Mouse (Mus musculus) adrenal gland, postnatal 25 days (tissue): ENCODE data around the gene Wfs1. TPM values are rescaled to one million over a fixed set of nuclear protein-coding genes. Genes with fewer than 3 reads are reported as not detected.
"Not testable (repeated sequence)": the region's sequence is repeated elsewhere in the genome, so short reads cannot be mapped to it uniquely, and the experiment has no call there.

ENCODE experiments used
- DNase-seq: peaks from one replicate; pipeline ENCODE4 v3.0.0; 2021; ENCODE audit warnings: mixed read lengths
- total RNA-seq: library from RNA; stranded (reverse); gene quantifications from 2 replicates; pipeline ENCODE4 v1.2.3, GENCODE M21; 2021

Gene Wfs1
- total RNA-seq, 1 experiment from 2014 or later, result 49.0 TPM

DNA sequence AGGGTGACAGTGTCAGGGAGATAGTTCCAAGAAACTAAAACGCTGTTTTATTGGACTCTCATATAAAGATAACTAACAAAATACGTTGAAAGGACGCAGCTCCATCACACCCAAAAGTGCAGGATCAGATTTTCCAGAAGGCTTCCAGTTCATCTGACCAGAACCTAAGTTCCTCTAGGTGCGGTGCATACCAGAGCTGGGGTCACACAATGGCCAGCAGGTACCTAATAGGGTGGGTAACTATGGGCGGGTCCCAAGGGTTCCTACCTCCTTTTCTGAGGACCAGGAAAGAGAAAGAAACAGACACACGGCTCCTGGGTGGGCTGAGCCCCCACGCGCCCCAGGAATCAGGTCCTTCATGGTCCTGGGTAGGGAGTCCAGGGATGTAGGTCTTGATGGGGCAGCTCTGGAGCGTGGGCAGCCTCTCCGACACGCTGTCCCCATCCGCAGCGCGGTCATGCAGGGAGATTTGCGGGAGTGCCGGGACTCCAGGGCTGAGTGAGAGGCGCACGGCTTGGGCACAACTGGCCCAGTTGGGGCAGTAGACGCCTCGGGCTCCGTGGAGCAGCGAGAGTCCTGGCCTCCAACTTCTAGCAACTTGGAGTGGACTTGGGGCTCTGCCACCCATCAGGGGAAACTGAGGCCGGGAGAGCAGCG, 753 bp downstream of the Wfs1 start:
- DNase-seq, result peak; percentile 33

DNA sequence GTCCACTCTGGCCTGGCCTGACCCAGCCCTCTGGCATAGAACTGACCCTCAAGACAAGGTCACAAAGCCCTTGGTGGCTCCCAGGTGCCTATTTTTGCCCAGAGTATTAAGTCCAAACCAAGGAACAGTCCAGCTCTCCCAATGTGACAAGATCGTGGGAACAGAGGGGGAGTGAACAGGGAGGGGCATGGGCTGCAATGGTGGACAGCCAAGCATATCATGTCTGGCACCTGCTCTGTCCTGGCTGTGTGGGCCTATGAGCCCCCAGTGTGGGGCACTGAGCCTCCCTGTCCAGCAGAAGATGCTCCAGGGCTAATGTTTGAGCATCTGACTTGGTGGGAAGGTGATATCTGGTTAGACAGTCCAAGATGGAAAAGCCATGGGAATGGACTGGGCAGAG, 2.4 kb downstream of the Wfs1 start:
- DNase-seq, result no peak

DNA sequence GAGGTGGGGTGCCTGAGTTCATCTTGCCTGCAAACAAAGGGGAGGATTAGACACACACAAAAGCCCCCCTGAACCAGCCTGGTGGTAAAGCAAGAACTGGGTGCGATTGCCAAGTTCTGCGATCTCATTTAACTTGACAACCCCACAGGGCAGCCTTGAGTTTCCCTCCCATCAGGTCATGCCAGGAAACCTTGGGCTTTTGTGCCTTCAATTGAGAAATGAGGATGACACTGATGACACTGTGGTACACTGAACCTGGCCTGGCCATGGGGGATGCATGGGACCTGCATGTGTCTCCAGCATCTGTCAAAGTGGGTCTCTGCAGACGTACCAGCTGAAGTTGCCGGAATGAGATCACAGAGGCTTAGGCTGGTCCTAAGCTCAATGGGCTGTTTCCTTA, 6.7 kb downstream of the Wfs1 start:
- no peak for DNase-seq

DNA sequence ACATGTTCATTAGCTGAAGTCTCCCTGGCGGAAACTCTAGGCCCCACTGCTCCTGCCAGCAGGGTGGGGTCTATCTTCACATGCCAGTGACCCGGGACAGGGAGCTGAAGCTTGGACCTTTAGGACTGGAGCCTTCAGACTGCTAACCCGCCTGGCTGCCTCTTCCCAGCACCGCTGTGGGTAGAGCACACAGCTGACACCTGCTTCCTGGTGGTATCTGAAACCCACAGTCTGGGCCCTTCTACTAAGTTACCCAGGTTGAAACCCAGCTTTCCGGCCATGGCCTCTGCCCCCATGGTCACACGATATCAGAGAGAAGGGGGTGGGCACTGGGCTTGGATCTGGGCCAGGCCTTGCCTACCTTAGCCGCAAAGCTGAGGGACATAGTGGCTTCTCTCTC, 9.4 kb downstream of the Wfs1 start:
- DNase-seq, result no peak

DNA sequence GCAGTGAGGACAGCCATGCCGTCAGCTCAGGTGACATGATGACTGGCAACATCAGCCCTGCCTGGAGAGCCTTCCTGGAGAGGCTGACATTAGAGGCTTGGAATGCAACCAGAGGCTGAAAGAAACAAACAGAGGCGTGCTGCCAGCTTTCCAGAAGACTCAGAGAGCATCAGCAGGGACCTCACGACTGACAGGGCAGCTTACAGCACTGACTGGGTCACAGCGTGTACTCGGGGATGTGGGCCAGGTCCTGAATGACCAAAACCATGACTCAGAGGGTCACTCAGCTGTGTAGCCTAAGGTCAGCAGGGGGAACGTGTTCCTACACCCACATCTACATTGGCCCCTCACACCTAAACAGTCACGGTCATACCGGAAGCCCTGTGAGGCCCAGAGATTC, 10.0 kb downstream of the Wfs1 start:
- DNase-seq, result no peak

DNA sequence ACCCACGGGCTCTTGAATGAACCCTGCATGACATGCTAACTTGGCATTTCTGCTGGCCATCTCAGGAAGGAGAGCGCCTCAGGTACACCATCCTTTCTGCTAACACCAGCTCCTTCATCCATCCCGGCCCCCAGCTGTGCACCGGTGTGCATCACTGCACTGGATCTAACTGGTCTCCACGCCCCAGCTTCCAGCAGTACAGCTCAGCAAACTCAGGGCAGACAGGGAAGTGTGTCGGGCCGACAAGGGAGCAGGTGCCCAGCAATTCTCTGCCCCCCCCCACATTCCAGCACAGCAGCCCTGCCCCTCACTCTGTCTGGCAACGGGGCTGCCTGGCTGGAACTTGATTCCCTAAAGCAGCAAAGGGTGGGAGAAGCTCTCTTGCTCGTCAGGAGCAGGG, 11.2 kb downstream of the Wfs1 start:
- no peak for DNase-seq

DNA sequence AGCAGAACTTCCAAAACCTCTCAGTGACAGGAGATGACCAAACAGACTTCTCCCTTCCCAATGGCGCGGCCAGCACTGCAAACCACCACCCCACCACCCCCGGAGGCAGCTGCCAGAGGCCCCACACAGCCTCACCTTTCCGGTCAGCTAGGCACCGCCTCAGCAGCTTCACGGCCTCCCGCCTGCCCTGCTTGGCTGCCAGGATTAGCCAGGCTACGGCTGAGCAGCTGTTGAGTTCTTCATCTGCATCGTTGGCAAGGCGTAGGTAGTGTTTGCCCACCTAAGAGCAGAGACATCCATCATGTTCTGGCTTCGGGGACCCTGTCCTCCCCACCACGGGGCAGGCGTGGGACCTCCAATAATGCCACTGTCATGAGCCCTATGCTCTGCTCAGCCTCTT, 13.7 kb downstream of the Wfs1 start:
- no peak for DNase-seq

DNA sequence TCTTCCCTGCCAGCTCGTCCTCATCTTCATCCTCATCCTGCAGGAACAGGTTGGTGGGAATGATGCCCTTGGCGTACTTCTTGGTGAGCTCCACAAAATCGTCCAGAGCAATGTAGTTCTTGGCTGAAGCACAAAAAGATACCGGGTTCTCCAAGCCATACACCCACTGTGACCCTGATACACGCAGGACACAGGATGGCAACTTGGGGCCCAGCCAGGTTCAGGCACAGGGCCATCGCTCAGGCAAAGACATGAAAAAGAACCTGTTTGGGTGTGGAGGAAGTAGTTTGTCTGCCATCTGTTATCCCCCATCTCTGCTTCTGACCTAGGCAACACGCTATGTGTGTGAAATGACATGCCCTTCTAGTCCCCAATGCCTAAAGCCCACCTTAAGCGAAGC, 17.4 kb downstream of the Wfs1 start:
- no peak for DNase-seq

DNA sequence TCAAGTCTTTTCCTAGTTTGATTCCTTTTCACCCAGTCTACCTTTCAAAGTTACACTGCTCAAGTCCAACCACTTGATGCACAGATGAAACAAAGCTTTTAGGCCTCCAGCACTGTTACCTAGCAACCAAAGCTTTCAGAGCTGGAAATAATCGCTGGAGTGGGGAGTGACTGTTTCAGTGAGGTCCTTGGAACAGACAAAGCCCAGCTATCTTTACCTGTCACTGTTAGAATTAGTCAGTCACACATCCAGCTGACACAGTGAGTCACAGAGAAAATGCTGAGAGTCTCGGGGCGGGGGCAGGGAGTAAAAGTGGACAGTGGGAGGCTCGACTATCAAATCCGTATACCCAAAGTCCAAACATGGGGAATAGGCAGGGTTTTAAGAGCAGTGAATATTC, 28.5 kb downstream of the Wfs1 start:
- no peak for DNase-seq

DNA sequence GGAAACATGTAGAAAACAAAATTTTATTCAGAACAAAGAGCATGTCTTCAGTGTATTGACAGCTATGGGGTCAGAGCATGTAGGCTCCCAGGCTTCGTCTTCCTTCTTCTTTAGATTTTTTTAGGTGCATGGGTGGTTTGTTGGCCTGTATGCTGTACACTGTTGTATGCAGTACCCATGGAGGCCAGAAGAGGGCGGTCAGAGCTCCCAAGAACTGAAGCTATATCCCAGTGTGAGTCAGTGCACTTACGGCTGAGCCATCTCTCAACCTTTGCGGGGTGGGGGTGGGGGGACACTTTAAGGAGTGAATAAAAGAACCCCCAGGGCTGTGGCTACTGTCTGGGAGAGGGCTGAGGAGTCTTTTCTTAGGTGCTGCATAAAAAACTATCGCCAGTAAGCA, 30.2 kb downstream of the Wfs1 start:
- peak; percentile 74 for DNase-seq

DNA sequence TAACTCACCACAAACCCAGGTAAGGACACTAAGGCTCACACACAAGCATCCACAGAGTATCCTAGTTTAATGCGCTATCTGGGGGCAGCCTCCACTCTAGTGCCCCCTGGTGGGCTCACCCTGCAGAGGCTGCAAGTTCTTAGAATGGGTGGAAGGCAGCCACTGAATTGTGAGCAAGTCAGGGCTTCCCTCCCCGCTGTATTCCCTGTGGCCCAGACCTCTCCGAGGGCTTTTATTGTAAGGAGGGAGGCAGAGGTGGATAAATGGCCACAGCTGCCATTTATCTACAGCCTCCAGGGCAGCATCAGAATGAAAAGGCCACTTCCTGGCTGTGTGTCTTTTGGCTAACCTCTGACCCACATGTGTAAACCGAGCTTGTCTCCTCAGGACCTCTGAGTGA, 33.6 kb downstream of the Wfs1 start:
- DNase-seq, result peak; percentile 56

DNA sequence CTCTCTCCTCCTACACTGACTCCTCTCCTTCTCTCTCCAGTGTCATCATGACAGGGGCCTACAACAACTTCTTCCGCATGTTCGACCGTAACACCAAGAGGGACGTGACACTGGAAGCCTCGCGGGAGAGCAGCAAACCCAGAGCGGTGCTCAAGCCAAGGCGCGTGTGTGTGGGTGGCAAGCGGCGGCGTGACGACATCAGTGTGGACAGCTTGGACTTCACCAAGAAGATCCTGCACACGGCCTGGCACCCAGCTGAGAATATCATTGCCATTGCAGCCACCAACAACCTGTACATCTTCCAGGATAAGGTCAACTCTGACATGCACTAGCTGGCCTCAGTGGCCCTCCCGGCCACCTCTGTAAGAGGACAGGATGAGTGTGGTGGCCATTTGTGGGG, 36.7 kb downstream of the Wfs1 start:
- DNase-seq, result no peak

DNA sequence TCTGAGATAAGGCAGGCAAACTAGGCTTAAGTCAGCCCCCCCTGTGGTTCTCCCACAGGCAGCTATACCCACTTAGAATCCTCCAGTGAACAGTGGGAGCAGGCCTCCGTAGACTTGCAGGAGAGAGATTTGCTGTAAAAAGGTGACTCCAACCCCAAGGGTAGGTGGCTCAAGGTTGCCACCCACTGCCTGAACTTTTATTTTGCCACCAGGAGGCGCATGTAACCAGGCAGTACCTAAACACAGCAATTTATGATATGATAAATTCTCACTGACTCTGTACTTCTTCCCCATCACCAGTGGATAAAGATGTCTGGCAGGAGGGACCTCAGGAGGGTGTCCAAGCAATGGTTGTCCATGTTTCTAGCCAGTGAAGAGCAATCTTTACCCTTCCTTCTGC, 38.1 kb downstream of the Wfs1 start:
- no peak for DNase-seq

DNA sequence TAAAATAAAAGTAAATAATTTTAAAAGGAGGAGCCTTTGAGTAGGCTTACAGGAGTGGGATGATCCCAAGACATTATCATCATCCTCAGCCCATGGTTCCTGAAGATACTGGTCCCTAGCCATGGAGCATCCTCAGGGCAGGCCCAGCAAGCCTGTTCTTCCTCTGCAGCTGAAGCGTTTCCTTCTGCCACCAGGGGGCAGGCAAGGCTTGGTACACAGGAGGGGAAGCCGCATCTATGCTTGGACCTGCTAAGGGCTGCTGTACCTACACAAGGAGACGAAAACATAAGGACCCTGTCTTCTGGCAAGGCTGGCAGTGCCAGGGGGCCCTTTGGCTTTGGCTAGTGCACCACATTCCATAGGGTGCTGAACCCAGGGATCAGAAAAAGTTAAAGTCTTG, 40.2 kb downstream of the Wfs1 start:
- peak; percentile 84 for DNase-seq

DNA sequence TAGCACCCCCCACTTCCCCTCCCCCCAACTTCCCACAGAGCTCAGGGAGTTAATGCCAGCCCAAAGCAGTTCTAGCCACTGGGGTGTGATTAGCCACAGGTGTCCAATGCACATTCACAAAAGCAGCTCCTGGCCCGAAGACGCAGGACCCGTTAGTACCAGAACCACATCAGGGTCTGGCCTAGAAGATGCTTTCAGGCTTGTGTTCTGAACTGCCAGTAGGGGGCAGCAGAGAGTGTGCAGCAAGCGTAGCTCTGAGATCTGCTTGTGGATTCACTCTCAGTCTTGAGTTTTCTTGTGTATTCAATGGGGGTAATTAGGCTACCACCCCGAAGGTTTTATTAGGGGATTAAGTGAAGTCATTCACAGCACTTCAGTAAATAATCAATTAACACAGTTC, 42.6 kb downstream of the Wfs1 start:
- peak; percentile 57 for DNase-seq

DNA sequence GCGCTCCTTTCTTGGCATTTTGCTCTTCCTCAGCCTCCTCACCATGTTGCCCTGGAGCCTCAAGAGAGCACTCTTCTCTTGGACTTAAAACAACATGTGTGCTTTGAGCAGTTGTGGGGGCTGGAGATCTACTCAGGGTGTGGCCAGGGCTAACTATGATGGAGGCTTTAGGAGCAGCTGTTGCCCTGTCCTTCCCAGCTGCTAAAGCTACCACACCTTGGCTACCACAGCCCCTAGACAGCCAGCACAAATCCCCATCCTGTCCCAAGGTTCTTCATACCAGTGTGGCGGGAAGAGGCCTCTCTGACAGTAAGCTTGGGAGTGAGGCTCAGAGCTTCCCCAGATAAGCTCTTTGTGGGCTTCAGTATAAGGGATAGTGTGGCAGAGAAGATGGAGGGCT, 43.3 kb downstream of the Wfs1 start:
- no peak for DNase-seq

DNA sequence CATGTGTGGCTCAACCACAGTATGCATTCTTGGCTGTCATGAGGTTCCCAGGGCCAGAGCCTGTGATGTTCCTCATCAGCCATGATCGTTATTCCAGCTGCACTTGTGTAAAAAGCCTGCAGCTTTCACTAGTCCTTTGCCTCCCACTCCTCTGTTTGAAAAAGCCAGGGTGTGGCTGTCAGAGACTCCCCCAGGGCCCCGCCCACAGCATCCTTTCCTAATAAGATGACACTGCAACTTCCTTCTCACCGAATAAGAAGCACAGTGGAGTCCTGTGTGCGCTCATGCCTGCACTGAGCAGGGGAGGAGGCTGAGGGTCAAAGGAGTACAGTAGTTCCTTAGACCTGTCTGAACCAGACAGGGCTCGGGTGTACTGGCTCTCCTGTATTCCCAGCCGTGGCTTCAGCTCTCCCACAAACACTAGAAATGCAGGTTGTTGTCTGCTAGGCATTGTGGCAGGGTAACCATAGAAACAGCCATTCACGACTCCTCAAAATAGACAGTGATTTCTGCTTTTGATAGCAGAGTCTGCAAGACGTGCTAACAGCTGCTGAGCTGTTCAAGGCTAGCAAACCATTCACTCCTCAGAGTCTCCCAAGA, 43.8 kb downstream of the Wfs1 start:
- no peak for DNase-seq

DNA sequence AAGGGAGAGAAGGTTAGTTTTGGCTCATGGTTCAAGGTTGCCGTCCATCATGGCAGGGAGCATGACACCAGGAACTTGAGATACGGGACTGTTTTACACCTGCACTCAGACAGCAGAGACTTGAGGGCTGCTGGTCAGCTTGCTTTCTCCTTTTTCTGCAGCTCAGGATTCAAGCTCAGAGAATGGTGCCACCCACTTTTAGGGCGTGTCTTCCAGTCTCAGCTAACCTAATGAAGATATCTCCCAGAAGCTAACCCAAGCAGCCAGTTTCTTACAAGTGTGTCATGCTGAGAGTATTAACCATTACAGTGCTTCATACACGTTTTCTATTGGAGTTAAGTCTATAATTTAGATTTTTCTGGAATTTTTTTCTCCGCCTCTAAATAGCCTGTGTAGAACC, 44.5 kb downstream of the Wfs1 start:
- no peak for DNase-seq

DNA sequence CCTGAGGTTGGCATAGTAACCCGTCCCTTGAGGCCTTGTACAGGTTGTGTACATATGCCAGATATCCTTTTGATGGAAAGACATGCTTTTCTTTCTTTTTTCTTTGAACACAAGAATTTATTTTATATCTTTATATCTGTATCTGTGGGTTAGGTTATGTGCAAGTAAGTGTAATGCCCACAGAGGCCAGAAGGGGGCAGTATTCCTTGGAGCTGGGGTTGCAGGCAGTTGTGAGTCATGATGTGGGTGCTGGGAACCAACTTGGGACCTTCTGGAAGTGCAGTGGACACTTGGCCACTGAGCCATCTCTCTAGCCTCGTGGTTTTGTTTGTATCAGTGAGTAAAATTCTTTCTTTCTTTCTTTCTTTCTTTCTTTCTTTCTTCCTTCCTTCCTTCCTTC, 46.6 kb downstream of the Wfs1 start:
- no peak for DNase-seq

DNA sequence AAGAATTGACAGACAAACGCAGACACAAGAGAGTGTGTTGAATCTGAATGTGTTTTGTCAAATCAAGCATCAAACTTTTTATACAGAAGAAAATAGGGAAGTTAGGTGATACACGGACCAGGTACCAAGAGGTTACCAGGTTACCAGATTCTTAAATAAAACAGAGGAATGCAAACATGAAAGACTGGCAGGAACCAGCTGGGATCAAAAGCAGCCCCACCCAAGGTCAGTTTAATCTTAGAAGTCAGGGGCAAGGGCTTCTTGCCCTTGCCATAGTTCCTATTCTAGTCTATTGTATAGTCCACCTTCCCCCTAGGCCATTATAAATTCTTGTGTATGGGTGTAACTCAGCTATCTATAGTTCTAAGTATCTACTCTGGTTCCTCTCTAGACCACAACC, 50.0 kb downstream of the Wfs1 start:
- DNase-seq, result not testable (repeated sequence)

DNA sequence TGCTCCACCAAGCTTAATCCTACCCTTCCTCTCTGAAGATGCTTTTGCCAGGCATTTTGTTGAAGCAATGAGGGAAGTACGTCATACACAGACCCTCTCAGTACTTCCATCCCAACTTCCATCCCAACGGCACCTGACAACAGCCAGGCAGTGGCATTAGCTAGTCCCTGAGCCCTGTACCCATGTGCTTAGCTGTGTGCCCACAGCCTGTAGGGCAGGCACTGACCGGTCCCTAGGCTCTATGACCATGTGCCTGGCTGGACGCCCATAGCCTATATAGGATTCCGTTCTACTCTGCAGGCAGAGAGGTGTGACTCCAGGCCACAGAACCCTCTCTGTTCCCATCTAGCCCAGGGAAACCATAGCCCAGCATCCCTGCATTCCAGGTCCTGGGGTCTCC, 51.0 kb downstream of the Wfs1 start:
- DNase-seq, result no peak

DNA sequence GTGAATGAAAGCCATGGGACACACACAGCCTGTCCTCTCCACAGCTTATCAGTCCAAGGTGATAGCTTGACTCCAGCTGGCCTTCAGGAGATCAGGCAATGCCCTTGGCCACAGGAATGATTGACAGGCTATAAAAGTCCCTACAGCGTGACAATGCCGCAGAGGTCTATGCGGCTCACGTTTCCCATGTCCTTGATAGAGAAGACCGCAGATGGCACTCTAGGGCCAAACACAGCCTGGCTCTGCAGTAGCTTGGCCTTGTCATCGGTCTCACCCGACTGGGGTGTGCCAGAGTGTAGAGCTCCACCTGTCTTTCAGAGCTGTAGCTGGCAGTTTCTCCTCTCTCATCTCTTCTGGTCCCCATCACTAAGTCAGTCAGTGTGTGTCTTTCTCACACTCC, 52.5 kb downstream of the Wfs1 start:
- no peak for DNase-seq

DNA sequence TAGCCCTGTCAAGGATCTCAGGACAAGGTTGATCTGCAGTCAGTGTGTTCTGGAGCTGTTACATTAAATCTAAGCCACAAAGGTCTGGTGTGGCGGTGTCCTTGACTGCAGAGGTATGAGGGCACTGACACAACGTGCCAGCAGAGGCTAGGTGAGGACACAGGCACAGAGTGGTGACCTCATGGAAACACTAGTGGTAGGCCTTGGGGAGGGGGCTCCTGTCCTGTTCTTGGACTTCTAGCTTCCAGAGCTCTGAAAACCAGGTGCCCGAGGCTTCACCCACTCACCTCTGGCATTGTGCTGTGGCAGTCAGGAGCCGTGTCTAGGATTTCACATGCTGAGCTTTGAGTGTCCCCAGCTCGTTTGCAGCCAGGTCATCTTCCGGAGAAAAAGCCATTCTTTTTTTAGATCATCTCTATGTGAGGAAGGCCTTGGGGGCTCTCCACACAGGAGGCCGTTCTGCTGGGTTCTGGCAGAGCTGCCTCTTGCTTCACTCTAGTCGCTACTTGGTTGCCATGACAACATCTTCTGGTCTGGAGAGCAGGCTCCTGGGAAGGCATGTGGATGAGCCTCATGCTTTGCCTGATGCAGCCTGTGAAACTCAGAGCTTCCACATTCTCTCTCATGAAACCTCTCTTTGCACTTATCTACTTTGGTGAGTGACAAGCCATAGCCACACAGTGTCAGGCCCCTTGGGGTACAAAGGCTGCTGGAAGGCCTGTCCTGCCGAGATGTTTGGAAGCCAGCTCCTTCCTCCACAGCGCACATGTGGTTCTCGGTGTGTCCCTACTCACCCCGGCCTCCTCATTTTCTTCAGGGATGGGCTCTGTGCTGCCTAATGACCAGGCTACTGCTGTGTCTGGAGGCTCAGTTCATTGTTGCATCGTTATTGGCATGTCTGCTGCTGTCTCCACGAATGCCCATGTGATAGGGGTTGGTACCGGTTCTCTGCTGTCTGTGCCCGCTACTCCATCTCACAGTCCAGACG, 53.2 kb downstream of the Wfs1 start:
- DNase-seq, result no peak

DNA sequence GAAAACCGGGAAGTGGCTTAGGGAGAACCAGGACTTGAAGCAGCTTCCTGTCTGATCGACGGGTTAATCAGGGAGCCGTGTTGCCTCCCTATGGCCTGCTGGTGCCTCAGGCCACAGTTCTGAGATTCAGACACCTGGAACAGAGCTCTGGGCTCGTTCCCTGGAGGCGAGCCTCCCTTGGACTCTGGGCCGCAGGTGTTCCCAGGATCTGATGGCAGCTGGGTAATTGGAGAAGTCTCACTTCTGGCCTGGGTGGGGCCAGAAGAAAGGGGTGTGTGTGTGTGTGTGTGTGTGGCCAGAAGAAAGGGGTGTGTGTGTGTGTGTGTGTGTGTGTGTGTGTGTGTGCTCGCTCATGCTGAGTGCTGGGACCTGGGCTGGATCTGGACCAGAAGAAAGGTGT, 55.6 kb downstream of the Wfs1 start:
- no peak for DNase-seq
